Mouse (Mus musculus) liver, embryonic 13.5 days (tissue): Measurements from ENCODE around the gene Tmpo. TPM values are rescaled to one million over a fixed set of nuclear protein-coding genes. Genes with fewer than 3 reads are reported as not detected.

Experiments used
- ATAC-seq: fragments of 200-750 bp; cut with Nextera tagmentation; 2 replicates; pipeline ENCODE4 v1.8.0; 2017; ENCODE audit warnings: low read depth, mild to moderate bottlenecking, moderate number of reproducible peaks, moderate library complexity
- DNase-seq: peaks from one replicate; pipeline ENCODE4 v3.0.0; 2022
- H3K27ac ChIP-seq: fragments of 300-500 bp; sonication (generic); 2 replicates; pipeline ENCODE4 v1.5.1; 2015; ENCODE audit warnings: moderate library complexity, mild to moderate bottlenecking, inconsistent platforms
- H3K27me3 ChIP-seq: fragments of 300-500 bp; sonication (generic); 2 replicates; pipeline ENCODE4 v1.6.1; 2015; ENCODE audit warnings: mild to moderate bottlenecking, inconsistent platforms
- H3K36me3 ChIP-seq: fragments of 300-500 bp; sonication (generic); 2 replicates; pipeline ENCODE4 v1.6.1; 2015; ENCODE audit warnings: mild to moderate bottlenecking, inconsistent platforms
- H3K4me1 ChIP-seq: fragments of 300-500 bp; sonication (generic); replicated peaks from 2 replicates; pipeline ENCODE4 v1.6.1; 2015; ENCODE audit warnings: inconsistent platforms
- H3K4me2 ChIP-seq: fragments of 300-500 bp; sonication (generic); 2 replicates; pipeline ENCODE4 v1.6.1; 2015; ENCODE audit warnings: inconsistent platforms, mild to moderate bottlenecking, moderate library complexity
- H3K4me3 ChIP-seq: fragments of 300-500 bp; sonication (generic); replicated peaks from 2 replicates; pipeline ENCODE4 v1.5.1; 2015; ENCODE audit warnings: mild to moderate bottlenecking, inconsistent platforms
- H3K9ac ChIP-seq: fragments of 300-500 bp; sonication (generic); 2 replicates; pipeline ENCODE4 v1.6.1; 2015; ENCODE audit warnings: mild to moderate bottlenecking, inconsistent platforms
- H3K9me3 ChIP-seq: fragments of 300-500 bp; sonication (generic); replicated peaks from 2 replicates; pipeline ENCODE4 v1.6.1; 2016; ENCODE audit warnings: inconsistent platforms
- WGBS: fragments of 180-500 bp; shearing (Covaris S2); methylation state at CpG from one replicate; pipeline ENCODE4 v1.1.7; 2015; ENCODE audit not compliant: insufficient replicate concordance; 5-methylcytosine and 5-hydroxymethylcytosine counted together
- polyA plus RNA-seq: library from polyadenylated mRNA; unstranded; fragments of >200 nt; fragmentation: Nextera tagmentation; extraction: Ambion mirVana; gene quantifications from 2 replicates; pipeline ENCODE4 v1.2.1, GENCODE M21; 2015

Tmpo gene
- polyA plus RNA-seq, 1 experiment from 2014 or later, result 131 TPM

- Histone ChIP-seq H3K4me3 (peak overlapping the region; percentile 66), H3K9ac (peak overlapping the region; percentile 81)
- no peak for ATAC-seq
Observed at GRCm38 (mm10) chr10:91183316-91183715, 2.2 kb upstream of the Tmpo start.

DNA sequence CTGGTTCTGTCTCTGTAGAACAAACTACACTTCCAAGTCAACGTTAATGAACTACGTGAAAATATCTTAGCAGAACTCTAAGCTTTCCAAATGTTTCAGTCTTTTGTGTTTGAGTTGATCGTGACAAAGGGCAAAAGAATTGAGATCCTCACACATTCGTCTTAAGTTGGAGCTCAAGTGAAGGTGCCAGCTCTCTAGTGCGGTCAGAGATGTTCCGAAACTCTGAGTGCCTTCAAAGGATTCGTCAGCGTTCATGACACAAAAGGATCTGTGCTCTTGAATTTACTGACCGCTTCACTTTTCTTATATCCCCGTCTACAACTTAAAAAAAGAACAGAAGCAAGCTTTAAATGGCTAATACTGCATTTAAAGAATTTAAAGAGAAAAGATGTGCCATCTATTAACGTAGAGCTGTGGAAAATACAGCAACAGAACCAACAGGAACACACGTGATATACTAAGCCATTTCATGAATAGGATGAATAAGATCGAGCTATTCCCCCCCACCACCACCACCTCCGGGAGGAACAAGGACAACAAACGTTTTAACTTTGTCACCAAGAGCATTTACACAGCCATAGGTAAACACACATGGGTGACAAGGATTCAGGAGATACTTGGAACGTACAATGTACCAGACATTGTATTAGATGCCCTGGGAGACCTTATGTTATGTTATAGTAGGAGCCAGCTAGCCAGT, 1.3 kb upstream of the Tmpo start:
- no peaks in the 10 kb centered on the region for H3K27me3 ChIP-seq
- peaks cover 51% of the 10 kb centered on the region for H3K4me1 ChIP-seq
- WGBS, result 2% methylated on average over 16 of the region's 16 CpGs
- peak; percentile 18; the same call in 1 of the 2 replicates for ATAC-seq
- H3K36me3 ChIP-seq, result no peaks in the 10 kb centered on the region
- no peaks in the 10 kb centered on the region for H3K9me3 ChIP-seq
- H3K4me2 ChIP-seq, result peak overlapping the region; percentile 75
- H3K4me3 ChIP-seq, result peak overlapping the region; percentile 66
- H3K27ac ChIP-seq, result peak overlapping the region; percentile 98
- no peak for DNase-seq
- H3K9ac ChIP-seq, result peak overlapping the region; percentile 81

More at GRCm38 (mm10) chr10:91183316-91183715, 2.2 kb upstream of the Tmpo start:
- Histone ChIP-seq H3K36me3 (no peaks in the 10 kb centered on the region), H3K27me3 (no peaks in the 10 kb centered on the region), H3K4me2 (peak overlapping the region; percentile 75), H3K4me1 (peaks cover 51% of the 10 kb centered on the region), H3K9me3 (no peaks in the 10 kb centered on the region), H3K27ac (peak overlapping the region; percentile 98)
- 67% methylated on average over 3 of the region's 3 CpGs for WGBS
- no peak for DNase-seq

GRCm38 (mm10) chr10:91181461-91182288, 560 bp upstream of the Tmpo start:
- peak overlapping the region; percentile 81 for H3K9ac ChIP-seq
- ATAC-seq, result peak; percentile 86
- DNase-seq, result peak; percentile 96
- peak overlapping the region; percentile 98 for H3K27ac ChIP-seq
- peaks cover 51% of the 10 kb centered on the region for H3K4me1 ChIP-seq
- H3K4me3 ChIP-seq, result peak overlapping the region; percentile 66
- H3K9me3 ChIP-seq, result no peaks in the 10 kb centered on the region
- peak overlapping the region; percentile 75 for H3K4me2 ChIP-seq
- no peaks in the 10 kb centered on the region for H3K36me3 ChIP-seq
- H3K27me3 ChIP-seq, result no peaks in the 10 kb centered on the region
- WGBS, result under 1% methylated on average over 69 of the region's 69 CpGs

GRCm38 (mm10) chr10:91180301-91180700, 814 bp downstream of the Tmpo start:
- Histone ChIP-seq H3K4me2 (peak overlapping the region; percentile 75), H3K4me1 (peaks cover 56% of the 10 kb centered on the region), H3K9me3 (no peaks in the 10 kb centered on the region), H3K4me3 (peak overlapping the region; percentile 66), H3K27ac (peak overlapping the region; percentile 98), H3K27me3 (no peaks in the 10 kb centered on the region), H3K36me3 (no peaks in the 10 kb centered on the region), H3K9ac (peak overlapping the region; percentile 81)
- DNase-seq, result no peak
- WGBS, result 47% methylated on average over 7 of the region's 7 CpGs
- ATAC-seq, result no peak

DNA sequence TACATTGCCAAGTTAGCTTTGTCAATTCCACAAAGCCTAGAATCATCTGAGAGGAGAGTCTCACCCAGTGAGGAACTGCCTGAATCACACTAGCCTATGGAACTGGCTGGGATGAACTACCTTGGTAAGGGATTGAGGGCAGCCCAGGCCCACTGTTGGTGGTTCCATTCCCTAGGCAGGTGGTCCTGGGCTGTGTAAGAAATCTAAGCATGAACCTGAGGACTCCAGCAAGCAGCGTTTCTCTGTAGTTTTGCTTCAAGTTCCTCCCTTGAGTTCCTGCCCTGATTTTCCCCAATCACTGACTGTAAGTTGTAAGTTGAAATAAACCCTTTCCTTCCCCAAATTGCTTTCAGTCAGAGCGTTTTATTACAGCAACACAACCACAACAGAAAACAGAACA, 1.3 kb downstream of the Tmpo start:
- Histone ChIP-seq H3K36me3 (no peaks in the 10 kb centered on the region), H3K27me3 (no peaks in the 10 kb centered on the region), H3K9ac (peak overlapping the region; percentile 81; the same call in 1 of the 2 replicates), H3K4me3 (peak overlapping the region; percentile 66), H3K4me2 (peak overlapping the region; percentile 75), H3K4me1 (peaks cover 55% of the 10 kb centered on the region), H3K9me3 (no peaks in the 10 kb centered on the region), H3K27ac (peak overlapping the region; percentile 98)
- DNase-seq (no peak), ATAC-seq (no peak)
- 31% methylated on average over 2 of the region's 2 CpGs for WGBS

- H3K4me1 ChIP-seq, result peaks cover 47% of the 10 kb centered on the region
- 42% methylated on average over 3 of the region's 4 CpGs for WGBS
- ATAC-seq, result no peak
Observed at GRCm38 (mm10) chr10:91177201-91177600, 3.9 kb downstream of the Tmpo start.

DNA sequence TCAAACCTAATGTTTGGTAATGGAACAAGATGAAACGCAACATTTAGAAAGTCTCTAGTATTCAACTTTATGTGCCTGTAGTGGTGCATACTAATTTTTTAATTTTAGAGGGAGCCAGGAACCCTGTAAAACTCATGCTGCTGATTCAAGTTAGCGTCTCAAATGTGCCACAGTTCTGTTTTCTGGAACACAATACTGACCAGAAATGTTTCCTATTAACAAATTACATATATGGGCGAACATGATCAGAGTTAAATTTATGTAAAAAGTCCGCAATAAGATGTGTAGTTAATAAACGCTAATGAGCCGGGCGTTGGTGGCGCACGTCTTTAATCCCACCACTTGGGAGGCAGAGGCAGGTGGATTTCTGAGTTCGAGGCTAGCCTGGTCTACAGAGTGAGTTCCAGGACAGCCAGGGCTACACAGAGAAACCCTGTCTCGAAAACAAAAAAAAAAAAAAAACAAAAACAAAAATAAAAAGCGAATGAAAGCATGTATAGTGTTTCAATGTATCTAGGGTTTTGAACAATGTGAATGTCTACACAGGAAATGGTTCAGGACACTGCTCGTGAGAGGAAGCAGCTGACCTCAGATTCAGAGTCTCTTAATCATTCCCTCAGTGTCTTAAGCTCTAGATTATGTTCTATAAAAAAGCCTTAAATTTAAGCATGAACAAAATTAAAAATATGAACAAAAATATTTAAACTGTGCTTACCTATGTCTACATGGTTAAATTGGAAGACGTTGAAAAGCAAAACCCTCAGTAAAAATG, 8.6 kb downstream of the Tmpo start:
- DNase-seq (no peak), ATAC-seq (no peak)
- H3K4me1 ChIP-seq, result peaks cover 46% of the 10 kb centered on the region
- 62% methylated on average over 14 of the region's 14 CpGs for WGBS
- H3K9me3 ChIP-seq, result no peaks in the 10 kb centered on the region
- H3K4me3 ChIP-seq, result peak overlapping the region; percentile 97
- no peaks in the 10 kb centered on the region for H3K27me3 ChIP-seq
- peak overlapping the region; percentile 90 for H3K9ac ChIP-seq
- H3K36me3 ChIP-seq, result peaks cover 16% of the 10 kb centered on the region; the same call in 1 of the 2 replicates
- peak overlapping the region; percentile 83 for H3K4me2 ChIP-seq
- peak overlapping the region; percentile 98 for H3K27ac ChIP-seq

More at GRCm38 (mm10) chr10:91177201-91177600, 3.9 kb downstream of the Tmpo start:
- no peak for DNase-seq
- no peaks in the 10 kb centered on the region for H3K36me3 ChIP-seq
- H3K9me3 ChIP-seq, result no peaks in the 10 kb centered on the region
- peak overlapping the region; percentile 77 for H3K27ac ChIP-seq
- H3K4me3 ChIP-seq, result no peak overlapping the region
- H3K4me2 ChIP-seq, result no peak overlapping the region
- peak overlapping the region; percentile 29; the same call in 1 of the 2 replicates for H3K9ac ChIP-seq
- H3K27me3 ChIP-seq, result no peaks in the 10 kb centered on the region

- Histone ChIP-seq H3K4me3 (peak overlapping the region; percentile 97), H3K4me2 (peak overlapping the region; percentile 83), H3K4me1 (peaks cover 47% of the 10 kb centered on the region), H3K9me3 (no peaks in the 10 kb centered on the region), H3K36me3 (peaks cover 23% of the 10 kb centered on the region), H3K27ac (peak overlapping the region; percentile 98), H3K9ac (peak overlapping the region; percentile 100), H3K27me3 (no peaks in the 10 kb centered on the region)
- under 1% methylated on average over 68 of the region's 68 CpGs for WGBS
- ATAC-seq (peak; percentile 96), DNase-seq (peak; percentile 92)
Observed at GRCm38 (mm10) chr10:91171455-91172328, 9.4 kb downstream of the Tmpo start.

GRCm38 (mm10) chr10:91171041-91171440, 10.1 kb downstream of the Tmpo start:
- Histone ChIP-seq H3K4me2 (peak overlapping the region; percentile 83), H3K9ac (peak overlapping the region; percentile 100), H3K27ac (peak overlapping the region; percentile 98), H3K9me3 (no peaks in the 10 kb centered on the region), H3K4me3 (peak overlapping the region; percentile 97), H3K27me3 (no peaks in the 10 kb centered on the region), H3K36me3 (peaks cover 28% of the 10 kb centered on the region), H3K4me1 (peaks cover 49% of the 10 kb centered on the region)
- DNase-seq (peak; percentile 33), ATAC-seq (peak; percentile 17)
- 0% methylated on average over 59 of the region's 59 CpGs for WGBS
